Mouse (Mus musculus) adrenal gland, adult 2 months (tissue): ENCODE results near the gene 1810013L24Rik. TPM values are rescaled to one million over a fixed set of nuclear protein-coding genes. Genes with fewer than 3 reads are reported as not detected.

Source experiments
- DNase-seq: peaks from one replicate; pipeline ENCODE4 v3.0.0; 2021
- long read RNA-seq: library from polyadenylated mRNA; stranded (forward); transcript quantifications from one replicate; pipeline ENCODE4 v2.0.0, GENCODE M21; 2021
- polyA plus RNA-seq: library from polyadenylated mRNA; depleted of rRNA; stranded (reverse); fragments of >200 nt; gene quantifications from 2 replicates; pipeline ENCODE4 v1.2.3, GENCODE M21; 2012; rRNA removed
- total RNA-seq, 2 experiments: library from RNA; stranded (reverse); gene quantifications; 2 replicates each; pipeline ENCODE4 v1.2.3; 2021

The 1810013L24Rik gene
- 10 to 100 TPM; 75.7 to 77.0 TPM for total RNA-seq
- polyA plus RNA-seq: 12.8 and 14.9 TPM in 2 replicates
- long read RNA-seq, full-length matches to known transcripts: 13 of 20 reads
- long read RNA-seq, partial matches to known transcripts: 4 of 20 reads
- long read RNA-seq, other reads (novel, unspliced or antisense): 3 of 20 reads

- DNase-seq: peak; percentile 99
Observed at GRCm38 (mm10) chr16:8829564-8830359, at the start of gene 1810013L24Rik. Gene 1810013L24Rik, plus strand, starts transcription at chr16:8830100.

GRCm38 (mm10) chr16:8780187-8780586 is 49.7 kb upstream of the 1810013L24Rik start:
- DNase-seq: no peak

- no peak for DNase-seq
Observed at GRCm38 (mm10) chr16:8781191-8781590, 48.7 kb upstream of the 1810013L24Rik start.

DNA sequence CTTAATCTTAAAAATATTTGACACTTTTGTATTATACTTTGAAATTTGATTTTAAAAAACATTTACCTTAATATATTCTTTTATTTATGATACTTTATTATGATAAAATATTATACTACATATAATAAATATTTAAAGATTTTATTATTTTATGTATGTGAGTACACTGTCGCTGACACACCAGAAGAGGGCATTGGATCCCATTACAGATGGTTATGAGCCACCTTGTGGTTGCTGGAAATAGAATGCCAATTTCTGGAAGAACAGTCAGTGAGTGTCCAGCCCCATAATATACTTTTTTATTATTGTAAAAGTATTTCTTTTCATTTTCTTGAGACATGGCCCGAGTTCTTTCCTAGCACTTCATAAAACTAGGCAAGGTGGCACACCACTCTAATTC is 48.2 kb upstream of the 1810013L24Rik start:
- DNase-seq: no peak

- no peak for DNase-seq
Observed at GRCm38 (mm10) chr16:8783198-8783913, 46.5 kb upstream of the 1810013L24Rik start.

GRCm38 (mm10) chr16:8784753-8785152 is 45.1 kb upstream of the 1810013L24Rik start:
- DNase-seq: peak; percentile 30

DNA sequence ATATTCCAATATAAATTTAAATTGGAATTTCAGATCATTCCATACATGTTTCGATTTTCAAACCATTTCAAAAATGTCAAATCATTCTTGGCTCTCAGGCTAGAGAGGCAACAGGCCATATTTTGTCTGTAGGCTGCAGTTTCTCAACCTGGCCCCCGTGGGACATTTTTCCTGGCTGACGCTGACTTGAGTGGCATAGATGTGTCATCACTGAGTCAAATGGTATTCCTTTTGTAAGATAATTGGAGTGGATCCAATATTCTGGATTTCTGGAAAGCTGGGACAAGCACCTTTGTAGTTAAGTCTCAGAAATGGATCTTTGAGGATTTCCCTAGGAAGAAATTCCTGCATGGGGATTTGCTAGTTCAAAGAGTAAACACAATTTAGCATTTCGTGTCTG is 39.0 kb upstream of the 1810013L24Rik start:
- DNase-seq: peak; percentile 65

DNA sequence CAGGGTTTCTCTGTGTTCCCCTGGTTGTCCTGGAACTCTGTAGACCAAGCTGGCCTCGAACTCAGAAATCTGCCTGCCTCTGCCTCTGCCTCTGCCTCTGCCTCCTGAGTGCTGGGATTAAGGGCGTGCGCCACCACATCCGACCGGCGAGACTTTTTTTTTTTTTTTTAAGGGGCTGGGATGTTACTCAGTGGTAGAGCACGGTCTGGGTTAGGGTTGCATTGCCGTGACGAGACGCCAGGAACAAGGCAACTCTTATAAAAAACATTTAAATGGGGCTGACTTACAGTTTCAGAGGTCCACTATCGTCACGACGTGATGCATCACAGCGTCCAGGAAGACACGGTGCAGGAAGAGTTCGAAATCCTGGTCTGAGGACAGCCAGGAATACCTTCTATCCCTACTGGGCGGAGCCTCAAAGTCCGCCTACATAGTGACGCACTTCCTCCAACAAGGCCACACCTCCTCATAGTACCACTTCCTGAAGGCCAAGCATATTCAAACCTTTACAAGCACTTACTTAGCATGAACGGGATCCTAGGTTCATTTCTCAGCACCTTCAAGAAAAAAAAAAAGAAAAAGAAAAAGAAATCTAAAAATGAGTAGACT is 37.8 kb upstream of the 1810013L24Rik start, which contains the start of gene Usp7:
TSS of gene Usp7 (minus strand) at position 360 of the 609 bp plus-strand sequence.
- DNase-seq: no peak

GRCm38 (mm10) chr16:8794952-8795351 is 34.9 kb upstream of the 1810013L24Rik start:
- DNase-seq: no peak

- peak; percentile 55 for DNase-seq
Observed at GRCm38 (mm10) chr16:8795906-8796305, 34.0 kb upstream of the 1810013L24Rik start.

DNA sequence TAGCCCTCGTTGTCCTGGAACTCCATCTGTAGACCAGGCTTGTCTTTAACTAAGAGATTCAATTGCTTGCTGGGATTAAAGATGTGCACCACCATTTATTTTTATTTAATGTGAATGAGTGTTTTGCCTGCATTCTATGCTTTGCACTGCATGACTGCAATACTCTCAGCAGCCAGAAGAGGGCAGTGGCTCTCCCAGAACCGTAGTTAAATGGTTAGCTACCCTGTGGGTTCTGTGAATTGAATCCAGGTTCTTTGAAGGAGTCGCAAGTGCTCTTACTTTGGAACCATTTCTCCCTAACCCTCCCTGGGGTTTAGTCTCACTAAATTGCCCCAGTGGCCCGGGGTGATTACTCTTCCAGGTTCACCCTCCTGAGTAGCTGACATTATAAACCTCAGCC is 23.2 kb upstream of the 1810013L24Rik start:
- DNase-seq: peak; percentile 28

DNA sequence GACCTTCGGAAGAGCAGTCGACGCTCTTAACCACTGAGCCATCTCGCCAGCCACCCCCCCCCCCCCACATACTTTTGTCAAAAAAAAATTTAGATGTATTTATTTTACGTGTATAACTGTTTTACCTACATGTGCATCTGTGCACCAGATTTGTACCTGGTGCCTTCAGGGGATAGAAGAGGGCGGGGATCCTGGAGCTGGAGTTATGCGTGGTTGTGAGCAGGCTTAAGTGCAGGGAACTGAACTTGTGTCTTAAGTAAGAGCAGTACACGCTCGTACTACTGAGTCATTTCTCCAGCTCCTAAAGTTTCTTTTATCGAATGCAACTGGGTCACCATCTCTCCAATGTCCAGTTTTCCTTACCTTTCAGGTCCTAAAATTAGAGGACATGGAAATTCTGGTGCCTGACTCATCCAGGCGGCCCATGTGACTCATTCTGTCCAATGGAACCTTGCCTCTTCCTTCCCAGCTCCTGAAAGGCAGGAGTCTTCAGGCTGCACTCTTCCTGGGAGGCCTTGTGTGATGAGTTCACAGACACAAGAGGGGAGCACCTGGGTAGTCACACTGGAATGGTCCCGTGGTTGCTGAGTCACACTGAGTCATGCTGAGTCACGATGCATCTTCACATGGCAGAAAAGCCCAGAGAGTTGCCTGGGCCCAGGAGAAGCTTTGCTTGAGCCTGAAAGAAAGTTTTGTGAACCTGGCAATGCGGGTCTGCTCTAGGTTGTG is 19.3 kb upstream of the 1810013L24Rik start:
- DNase-seq: peak; percentile 89

DNA sequence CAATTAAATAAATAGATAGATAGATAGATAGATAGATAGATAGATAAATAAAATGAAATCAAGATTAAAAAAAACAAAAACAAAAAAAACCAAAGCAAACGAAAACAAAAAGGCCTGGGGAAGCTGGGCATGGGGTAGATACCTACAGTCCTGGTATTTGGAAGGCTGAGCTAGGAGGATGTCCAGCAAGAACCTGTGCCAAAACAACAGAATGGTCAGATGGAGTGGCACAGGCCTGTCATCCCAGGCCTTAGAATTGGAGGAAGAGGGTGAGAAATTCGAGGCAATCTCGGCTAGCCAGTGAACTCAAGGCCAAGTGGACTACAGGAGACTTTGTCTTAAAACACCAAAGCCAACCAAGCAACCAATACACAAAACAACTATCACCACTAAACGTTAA is 12.0 kb upstream of the 1810013L24Rik start:
- no peak for DNase-seq

DNA sequence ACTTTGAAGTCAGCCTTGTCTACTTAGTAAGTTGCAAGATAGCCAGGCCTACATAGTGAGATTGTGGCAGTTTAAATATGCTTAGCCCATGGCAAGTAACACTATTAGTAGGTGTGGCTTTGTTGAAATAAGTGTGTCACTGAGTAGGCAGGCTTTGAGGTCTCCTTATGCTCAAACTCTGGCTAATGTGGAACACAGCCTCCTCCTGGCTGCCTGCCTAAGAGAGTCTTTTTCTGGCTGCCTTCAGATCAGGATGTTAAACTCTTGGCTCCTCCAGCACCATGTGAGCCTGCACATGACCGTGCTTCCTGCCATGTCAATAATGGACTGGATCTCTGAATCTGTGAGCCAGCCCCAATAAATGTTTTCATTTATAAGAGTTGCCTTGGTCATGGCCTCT is 8.5 kb upstream of the 1810013L24Rik start:
- no peak for DNase-seq

GRCm38 (mm10) chr16:8822586-8822985 is 7.3 kb upstream of the 1810013L24Rik start:
- no peak for DNase-seq

GRCm38 (mm10) chr16:8823661-8824060 is 6.2 kb upstream of the 1810013L24Rik start:
- no peak for DNase-seq

- DNase-seq: peak; percentile 55
Observed at GRCm38 (mm10) chr16:8827366-8827765, 2.5 kb upstream of the 1810013L24Rik start.

GRCm38 (mm10) chr16:8828636-8829563 is 1.0 kb upstream of the 1810013L24Rik start:
- DNase-seq: no peak

DNA sequence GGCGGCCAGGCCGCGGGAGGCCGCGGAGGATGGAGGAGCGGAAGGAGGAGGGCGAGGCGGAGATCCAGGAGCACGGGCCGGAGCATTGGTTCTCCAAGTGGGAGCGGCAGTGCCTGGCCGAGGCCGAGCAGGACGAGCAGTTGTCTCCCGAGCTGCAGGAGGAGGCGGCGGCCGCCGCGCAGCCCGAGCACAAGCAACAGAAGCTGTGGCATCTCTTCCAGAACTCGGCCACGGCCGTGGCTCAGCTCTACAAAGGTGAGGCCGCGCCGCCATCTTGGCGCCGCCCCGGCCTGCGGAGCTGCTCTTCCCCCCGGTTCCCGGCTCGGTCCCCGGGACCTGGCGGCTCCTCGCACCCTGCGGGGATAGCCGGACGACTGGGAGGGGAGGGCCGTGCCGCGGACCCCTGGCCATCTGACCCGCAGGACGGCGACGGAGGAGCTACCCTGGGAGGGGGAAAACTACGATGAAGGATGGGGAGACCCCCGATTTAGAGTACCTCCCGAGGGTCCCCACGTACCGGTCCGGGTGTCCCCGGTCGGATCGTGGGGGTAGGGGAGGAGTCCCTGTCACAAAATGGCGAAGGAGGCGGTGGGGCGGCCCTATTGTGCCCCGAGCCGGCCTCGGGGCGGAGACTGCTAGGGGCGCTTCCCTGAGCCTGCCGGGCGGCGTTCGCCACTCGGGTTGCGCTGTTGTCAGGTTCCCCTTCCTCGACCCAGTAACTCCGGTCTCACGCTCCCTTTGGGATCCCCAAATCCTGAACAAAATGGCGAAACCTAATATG is 721 bp downstream of the 1810013L24Rik start:
- peak; percentile 88 for DNase-seq

GRCm38 (mm10) chr16:8831241-8831640 is 1.3 kb downstream of the 1810013L24Rik start:
- peak; percentile 43 for DNase-seq
